Mouse (Mus musculus) cortical plate, adult 2 months (tissue): ENCODE data around the gene Irf9. TPM values are rescaled to one million over a fixed set of nuclear protein-coding genes. Genes with fewer than 3 reads are reported as not detected.
A peak's percentile ranks its signal among the peaks of the same experiment; 100 is the strongest.

Experiments used
- H3K27ac ChIP-seq: fragments of 200-500 bp; 2 replicates; pipeline ENCODE4 v1.5.1; 2012; ENCODE audit warnings: low read length, control low read depth, inconsistent platforms; ENCODE audit not compliant: insufficient read depth
- H3K4me1 ChIP-seq: fragments of 200-500 bp; 2 replicates; pipeline ENCODE4 v1.6.1; 2011; ENCODE audit warnings: low read length; ENCODE audit not compliant: control insufficient read depth, insufficient read depth
- H3K4me3 ChIP-seq: fragments of 200-500 bp; 2 replicates; pipeline ENCODE4 v1.5.1; 2011; ENCODE audit warnings: mild to moderate bottlenecking, low read length, control low read depth; ENCODE audit not compliant: insufficient read depth
- CTCF ChIP-seq: fragments of 200-500 bp; IDR thresholded peaks from 2 replicates; pipeline ENCODE4 v1.5.1; 2011; ENCODE audit warnings: mild to moderate bottlenecking, control low read depth, low read length; ENCODE audit not compliant: insufficient read depth; ENCODE audit errors: extremely low read depth
- POLR2A ChIP-seq: fragments of 200-500 bp; IDR thresholded peaks from 2 replicates; pipeline ENCODE4 v1.6.1; 2011; ENCODE audit warnings: mild to moderate bottlenecking, low read length, control low read depth; ENCODE audit not compliant: insufficient read depth; ENCODE audit errors: extremely low read depth
- polyA plus RNA-seq: library from polyadenylated mRNA; depleted of rRNA; stranded (reverse); fragments of >200 nt; gene quantifications from 2 replicates; pipeline ENCODE4 v1.2.3, GENCODE M21; 2012

Gene Irf9
- polyA plus RNA-seq, 1 experiment: 21.2 TPM

GRCm38 (mm10) chr14:55565748-55566147, 37.6 kb upstream of the Irf9 start:
- TF ChIP-seq POLR2A (no peak), CTCF (no peak)
- no peak overlapping the region for H3K27ac ChIP-seq
- no peak overlapping the region for H3K4me3 ChIP-seq
- H3K4me1 ChIP-seq: peaks cover 3% of the 10 kb centered on the region; the same call in 1 of the 2 replicates

- Histone ChIP-seq H3K4me3 (no peak overlapping the region), H3K4me1 (no peaks in the 10 kb centered on the region), H3K27ac (no peak overlapping the region)
- TF ChIP-seq CTCF: no peak
Measured at GRCm38 (mm10) chr14:55567496-55567895, 35.9 kb upstream of the Irf9 start.

- TF ChIP-seq POLR2A (no peak), CTCF (no peak)
- Histone ChIP-seq H3K4me3 (no peak overlapping the region), H3K27ac (no peak overlapping the region), H3K4me1 (no peaks in the 10 kb centered on the region)
Measured at GRCm38 (mm10) chr14:55570588-55570987, 32.8 kb upstream of the Irf9 start.

DNA sequence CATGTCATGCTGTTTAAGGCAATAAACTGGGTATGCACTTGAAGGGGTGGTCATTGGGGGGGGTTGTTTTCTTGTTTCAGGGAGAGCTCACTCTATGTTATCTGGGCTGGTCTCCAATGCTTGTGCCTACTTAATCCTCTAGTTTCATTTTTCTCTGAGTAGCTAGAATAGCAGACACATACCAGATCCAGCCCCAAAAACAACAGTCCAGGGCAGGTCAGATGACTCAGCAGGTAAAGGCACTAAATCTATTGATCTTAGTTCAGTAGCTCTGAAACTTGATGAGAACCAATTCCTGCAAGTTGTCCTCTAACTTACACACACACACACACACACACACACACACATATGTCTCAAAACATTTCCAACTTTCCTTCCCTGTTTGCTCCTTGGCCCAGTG, 31.6 kb upstream of the Irf9 start:
- no peak for TF ChIP-seq POLR2A
- no peak for TF ChIP-seq CTCF
- no peak overlapping the region for H3K4me3 ChIP-seq
- no peaks in the 10 kb centered on the region for H3K4me1 ChIP-seq
- no peak overlapping the region for H3K27ac ChIP-seq

DNA sequence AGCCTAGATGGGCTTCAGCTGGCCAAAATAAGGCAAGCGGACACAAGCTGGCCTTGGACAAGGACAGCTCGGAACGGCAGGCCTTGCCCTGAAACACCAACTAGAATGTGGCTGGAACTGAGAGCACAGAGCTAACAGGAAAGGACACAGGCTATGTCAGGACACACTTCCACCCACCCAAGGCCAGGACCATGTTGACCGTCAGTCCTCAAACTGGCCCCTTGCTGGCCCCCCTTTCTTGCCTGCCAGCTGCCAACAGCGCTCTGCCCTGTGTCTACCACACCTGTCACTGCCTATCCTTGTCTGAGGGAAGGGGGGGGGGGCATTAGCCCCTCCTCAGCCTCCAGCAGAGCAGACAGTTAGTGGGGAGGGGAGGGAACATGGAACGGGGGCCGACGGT, 28.1 kb upstream of the Irf9 start, which contains the start of gene Fitm1:
Gene Fitm1 (plus strand): TSS at position 316 of the 400 bp plus-strand sequence.
- no peak within 1 kb of the TSS for H3K4me3 ChIP-seq
- H3K27ac ChIP-seq: no peak within 1 kb of the TSS
- TF ChIP-seq POLR2A: no peak
- no peak for TF ChIP-seq CTCF
- peaks cover 1% of the 10 kb centered on the region; the same call in 1 of the 2 replicates for H3K4me1 ChIP-seq

- Histone ChIP-seq H3K4me3 (no peak overlapping the region), H3K27ac (no peak overlapping the region), H3K4me1 (peaks cover 1% of the 10 kb centered on the region; the same call in 1 of the 2 replicates)
- TF ChIP-seq CTCF (no peak), POLR2A (no peak)
Measured at GRCm38 (mm10) chr14:55575711-55576110, 27.7 kb upstream of the Irf9 start.

- Histone ChIP-seq H3K4me1 (peaks cover 1% of the 10 kb centered on the region; the same call in 1 of the 2 replicates), H3K27ac (no peak overlapping the region), H3K4me3 (no peak overlapping the region)
- TF ChIP-seq POLR2A: no peak
- no peak for TF ChIP-seq CTCF
Measured at GRCm38 (mm10) chr14:55576376-55576775, 27.0 kb upstream of the Irf9 start.

GRCm38 (mm10) chr14:55577871-55578667, 25.3 kb upstream of the Irf9 start, which contains the start of gene Psme1:
TSS of gene Psme1 (plus strand) at chr14:55578123.
- Histone ChIP-seq H3K27ac (peak within 1 kb of the TSS; percentile 67), H3K4me3 (peak within 1 kb of the TSS; percentile 56), H3K4me1 (peaks cover 1% of the 10 kb centered on the region; the same call in 1 of the 2 replicates)
- TF ChIP-seq POLR2A (0 out of 2 replicates have a peak, but pooled peaks have one; percentile 14), CTCF (no peak)

GRCm38 (mm10) chr14:55578668-55579269, 24.6 kb upstream of the Irf9 start:
- TF ChIP-seq CTCF: no peak
- no peak for TF ChIP-seq POLR2A
- peak overlapping the region; percentile 67 for H3K27ac ChIP-seq
- H3K4me1 ChIP-seq: peaks cover 1% of the 10 kb centered on the region; the same call in 1 of the 2 replicates
- peak overlapping the region; percentile 56 for H3K4me3 ChIP-seq
